Mouse (Mus musculus) embryonic fibroblast, embryonic 13.5 days (primary cell): Measurements from ENCODE around the gene Fbxw4.

Experiments used
- CTCF ChIP-seq: IDR thresholded peaks from 2 replicates; pipeline ENCODE4 v1.5.1; 2011; ENCODE audit warnings: mild to moderate bottlenecking, control low read depth, low read length, moderate library complexity, borderline replicate concordance; ENCODE audit not compliant: insufficient read depth
- POLR2A ChIP-seq: IDR thresholded peaks from 2 replicates; pipeline ENCODE4 v1.6.1; 2011; ENCODE audit warnings: low read depth, mild to moderate bottlenecking, control low read depth, low read length, moderate library complexity

DNA sequence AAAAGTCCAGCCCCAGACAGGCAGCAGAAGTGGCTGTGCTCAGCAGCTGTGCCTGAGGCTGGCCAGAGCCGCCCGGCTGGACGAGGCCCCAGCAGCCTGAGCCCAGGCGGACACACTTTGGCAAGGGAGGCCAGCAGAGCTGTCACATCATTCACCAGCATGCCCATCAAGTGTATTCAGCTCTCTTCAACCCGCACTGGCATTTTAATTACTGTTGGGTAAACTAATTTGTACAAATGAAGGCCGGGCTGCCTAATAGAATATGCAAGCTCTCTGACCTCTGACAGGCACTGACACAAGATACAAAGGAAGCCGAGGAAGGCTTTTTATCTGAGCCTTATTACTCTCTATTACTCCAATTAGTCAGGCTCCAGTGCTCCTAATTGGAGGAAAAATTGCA is 64.1 kb downstream of the Fbxw4 start:
- TF ChIP-seq POLR2A (no peak), CTCF (no peak)
